Mouse (Mus musculus) activated CD4-positive, CD25-positive, alpha-beta regulatory T cell, adult 4 months (primary cell): ENCODE measurements around the gene Cfap97d1. TPM values are rescaled to one million over a fixed set of nuclear protein-coding genes. Genes with fewer than 3 reads are reported as not detected.

Experiments
- ATAC-seq: one replicate; pipeline ENCODE4 v1.8.0; 2017
- polyA plus RNA-seq, 2 experiments: library from polyadenylated mRNA; unstranded; fragments of 100-300 nt; shearing (Covaris generic); gene quantifications; one replicate each; pipeline ENCODE4 v1.2.1; 2017

Cfap97d1 gene
- polyA plus RNA-seq = not detected

DNA sequence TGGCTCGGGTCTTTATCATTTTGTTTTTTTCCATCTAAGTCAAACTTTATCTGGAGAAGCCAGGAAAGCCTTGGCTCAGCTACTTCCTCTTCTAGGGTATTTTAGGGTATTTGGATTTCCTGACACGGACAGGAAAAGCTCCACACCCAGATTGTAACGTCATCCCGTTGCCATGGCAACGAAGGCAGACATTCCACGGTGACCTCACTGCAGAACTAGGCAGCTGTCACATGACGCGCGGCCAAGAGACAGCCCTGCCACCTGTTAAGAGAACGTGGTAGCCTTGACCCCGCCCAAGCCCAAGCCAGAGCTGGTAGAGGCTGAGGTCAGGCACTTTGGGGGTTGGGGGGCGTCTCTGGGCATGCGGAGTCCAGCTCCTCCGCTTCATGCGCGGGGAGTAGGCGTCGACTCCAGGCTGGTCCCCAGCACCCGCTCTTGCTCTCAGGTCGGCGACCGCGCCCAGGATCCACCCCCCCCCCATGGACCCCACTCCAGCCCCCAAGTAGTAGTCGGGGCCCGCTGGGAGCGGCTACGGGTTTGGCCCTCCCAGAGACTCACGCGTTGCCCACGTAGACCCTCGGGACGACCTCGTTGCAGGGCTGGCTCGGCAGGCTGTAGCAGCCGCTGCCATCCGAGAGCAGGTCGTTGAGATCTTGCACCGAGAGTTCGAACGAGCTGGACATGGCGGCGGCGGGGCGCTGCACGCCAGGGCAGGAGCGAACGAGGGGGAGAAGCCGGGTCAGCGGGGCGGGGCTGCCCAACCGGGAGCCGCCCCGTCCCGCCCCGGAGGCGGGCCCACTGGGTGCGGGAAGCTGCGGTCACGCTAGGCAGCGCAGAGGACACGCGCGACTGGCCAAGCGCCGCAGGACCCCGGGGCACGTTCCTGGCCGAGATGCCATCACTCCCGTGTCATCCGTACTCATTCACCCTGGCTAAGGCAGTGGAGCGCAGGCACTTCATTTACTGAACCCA, at the start of gene Cfap97d1:
Cfap97d1 (plus strand) TSS at position 226 of the 972 bp plus-strand sequence.
- peak; percentile 46 for ATAC-seq

DNA sequence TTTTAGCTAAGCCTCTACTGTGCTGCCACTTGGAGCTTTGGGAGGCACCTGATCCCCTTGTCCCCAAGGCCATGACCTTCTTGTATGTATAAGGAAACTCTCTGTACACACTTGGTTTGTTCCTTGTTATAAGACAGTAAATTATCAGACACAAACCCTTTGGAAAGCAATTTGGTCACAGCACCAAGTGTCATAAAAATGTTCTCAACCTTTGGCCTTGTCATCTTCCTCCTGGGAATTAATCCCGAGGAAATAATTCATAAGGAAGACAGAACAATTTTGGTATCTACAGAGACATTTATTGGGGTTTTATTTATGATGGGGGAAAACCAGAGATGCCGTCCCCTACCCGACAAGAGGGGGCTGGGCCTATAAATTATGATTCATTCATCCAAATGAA, 48.3 kb upstream of the Cfap97d1 start:
- no peak for ATAC-seq

DNA sequence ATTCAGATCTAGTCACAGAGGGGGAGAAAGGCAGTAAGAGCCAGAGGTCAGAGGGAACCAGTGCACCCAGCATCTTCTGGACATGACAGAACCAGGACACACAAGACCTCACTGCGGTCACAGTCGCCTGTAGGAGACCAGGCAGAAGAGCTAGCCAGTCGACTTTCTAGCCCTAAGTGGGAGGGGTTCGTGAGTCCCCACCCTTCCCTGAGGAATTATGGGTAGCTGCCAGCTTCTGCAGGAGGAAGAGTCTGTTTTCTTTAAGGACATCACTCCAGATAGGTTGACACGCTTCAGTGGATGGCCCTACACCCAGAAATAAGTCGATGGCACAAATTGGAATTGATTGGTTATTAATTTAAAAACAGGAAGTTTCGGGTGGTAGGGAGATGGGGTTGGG, 47.7 kb upstream of the Cfap97d1 start:
- ATAC-seq = no peak

DNA sequence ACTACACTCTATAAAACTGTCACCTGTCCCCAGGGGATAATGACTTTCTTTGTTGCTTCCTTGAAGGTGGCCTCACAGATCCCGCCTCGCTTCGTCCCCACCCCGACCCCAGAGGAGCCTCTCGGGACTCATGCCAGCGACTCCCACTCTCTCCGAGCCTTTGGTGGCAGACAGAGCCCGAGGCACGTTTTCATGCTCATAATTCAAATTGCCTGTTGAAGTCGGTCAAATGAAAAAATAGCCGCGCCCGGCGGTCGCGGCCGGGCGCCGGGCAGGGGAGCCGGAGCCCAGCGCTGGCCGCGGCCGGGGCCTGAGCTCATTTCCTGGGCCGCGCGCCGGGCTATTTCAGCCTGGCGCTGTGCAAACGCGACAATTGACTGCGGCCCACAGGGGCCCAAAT, 47.0 kb upstream of the Cfap97d1 start:
- ATAC-seq = no peak

GRCm38 (mm10) chr11:101943055-101943454, 41.0 kb upstream of the Cfap97d1 start:
- ATAC-seq = no peak

DNA sequence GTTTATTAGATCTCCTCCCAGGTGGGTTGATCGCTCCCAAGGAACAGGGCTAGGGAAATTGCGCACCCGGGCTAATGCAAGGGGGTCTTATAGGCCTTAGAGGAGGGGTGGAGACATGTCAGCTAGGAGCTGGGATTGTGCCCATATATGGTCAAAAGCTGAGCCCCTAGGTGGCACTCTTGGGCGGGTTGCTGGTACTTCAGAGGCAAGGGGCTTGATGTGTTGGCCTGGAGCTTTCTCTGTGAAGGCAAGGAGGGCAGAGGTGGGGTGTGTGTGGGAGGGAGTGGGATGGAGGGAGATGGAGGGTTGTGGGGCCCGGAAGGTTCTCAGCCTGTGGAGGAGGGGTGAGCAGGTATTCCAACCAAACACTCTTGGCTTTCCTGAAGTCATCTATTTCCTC, 37.6 kb upstream of the Cfap97d1 start:
- ATAC-seq = no peak

DNA sequence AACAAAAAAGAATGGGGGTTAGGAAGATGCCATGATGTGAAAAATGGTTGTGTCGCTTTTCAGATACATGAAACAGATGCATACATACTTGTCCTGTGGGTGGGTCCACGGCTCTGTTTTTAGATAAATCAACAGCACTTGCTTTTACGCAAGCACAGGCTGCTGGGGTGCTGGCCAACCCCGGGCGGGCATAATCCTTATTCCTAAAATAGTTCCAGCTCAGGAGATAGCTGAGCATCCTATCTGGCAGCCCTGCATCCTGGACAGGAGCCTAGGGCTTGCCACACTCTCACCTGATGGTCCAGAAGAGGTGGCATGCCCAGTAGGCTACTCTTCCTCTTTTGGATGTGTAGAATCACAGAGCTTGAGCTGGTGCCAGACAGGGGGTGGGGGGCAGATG, 34.1 kb upstream of the Cfap97d1 start:
- no peak for ATAC-seq

GRCm38 (mm10) chr11:101952541-101953341, 31.3 kb upstream of the Cfap97d1 start:
- ATAC-seq = no peak

DNA sequence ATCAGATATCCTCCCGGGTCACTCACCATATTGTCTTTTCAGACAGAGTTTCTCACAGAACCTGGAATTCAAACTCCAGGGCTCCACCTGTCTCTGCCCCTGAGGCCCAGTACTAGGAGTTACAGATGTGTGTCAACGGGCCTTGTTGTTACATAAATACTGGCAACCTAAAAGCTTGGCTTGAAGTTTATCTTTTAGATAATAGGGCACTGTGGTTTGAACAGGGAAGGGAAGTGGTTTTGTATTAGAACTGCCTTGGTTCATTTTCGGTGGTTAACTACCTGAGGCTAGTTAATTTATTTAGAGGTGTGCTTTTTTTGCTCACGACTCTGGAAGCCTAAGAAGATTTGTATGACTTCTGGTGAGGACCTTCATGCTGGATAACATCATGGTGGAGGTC, 30.6 kb upstream of the Cfap97d1 start:
- no peak for ATAC-seq

- no peak for ATAC-seq
Measured at GRCm38 (mm10) chr11:101957476-101957875, 26.6 kb upstream of the Cfap97d1 start.

DNA sequence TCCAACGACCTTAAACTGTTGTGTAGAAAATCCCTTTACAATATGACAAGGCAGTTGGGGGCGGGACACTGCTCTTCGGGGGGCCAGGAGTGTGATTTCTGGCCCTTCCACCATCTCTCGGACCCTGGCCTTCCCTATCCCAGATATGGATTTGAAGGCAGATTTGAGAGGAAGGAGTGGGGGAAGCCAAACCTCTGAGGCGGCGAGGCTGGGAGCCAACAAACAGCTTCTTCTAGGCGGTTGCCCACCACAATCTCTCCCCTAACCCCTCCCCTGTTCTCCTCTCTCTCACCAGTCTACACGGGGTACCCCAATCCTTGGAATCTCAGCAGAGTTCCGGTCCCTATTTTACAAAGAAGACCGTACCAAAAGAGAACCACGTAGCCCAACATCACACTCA, 21.0 kb upstream of the Cfap97d1 start:
- ATAC-seq = no peak

GRCm38 (mm10) chr11:101963473-101964291, 20.4 kb upstream of the Cfap97d1 start:
- no peak for ATAC-seq

- ATAC-seq = no peak
Measured at GRCm38 (mm10) chr11:101964647-101965046, 19.4 kb upstream of the Cfap97d1 start.

- ATAC-seq = no peak
Measured at GRCm38 (mm10) chr11:101965553-101965952, 18.5 kb upstream of the Cfap97d1 start.

DNA sequence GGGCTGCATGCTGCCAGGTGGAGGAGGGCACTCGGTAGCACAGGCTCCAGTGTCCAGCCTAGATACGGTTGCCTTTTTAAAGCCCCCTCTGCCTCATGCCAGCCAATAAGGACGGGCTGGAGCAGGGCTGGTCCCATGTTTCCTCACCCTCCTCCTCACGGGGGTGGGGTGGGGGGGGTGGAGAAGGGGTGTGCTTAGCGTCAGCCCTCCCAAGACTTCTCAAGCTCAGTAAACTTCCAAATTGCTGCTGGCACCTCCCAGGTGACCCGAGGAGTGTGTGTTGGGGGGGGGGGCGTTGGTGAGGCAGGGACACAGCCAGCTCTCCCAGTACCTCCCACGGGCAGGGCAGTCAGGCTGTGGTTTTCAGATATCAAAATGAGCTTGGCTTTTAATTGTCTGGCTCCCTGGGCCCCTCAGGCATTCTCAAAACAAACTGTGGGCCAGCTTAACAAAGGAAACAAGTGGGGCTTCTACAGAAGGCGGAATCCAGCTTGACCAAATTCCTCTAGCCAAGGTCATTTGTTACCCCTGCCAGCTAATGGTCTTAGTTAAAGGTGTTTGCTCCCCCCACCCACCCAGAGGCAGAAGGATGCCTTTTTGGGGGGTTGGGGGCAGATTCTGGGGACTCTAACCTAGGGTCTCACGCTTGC, 17.0 kb upstream of the Cfap97d1 start, which contains the start of gene Sost:
Sost (minus strand) TSS at position 51 of the 650 bp plus-strand sequence.
- no peak for ATAC-seq

DNA sequence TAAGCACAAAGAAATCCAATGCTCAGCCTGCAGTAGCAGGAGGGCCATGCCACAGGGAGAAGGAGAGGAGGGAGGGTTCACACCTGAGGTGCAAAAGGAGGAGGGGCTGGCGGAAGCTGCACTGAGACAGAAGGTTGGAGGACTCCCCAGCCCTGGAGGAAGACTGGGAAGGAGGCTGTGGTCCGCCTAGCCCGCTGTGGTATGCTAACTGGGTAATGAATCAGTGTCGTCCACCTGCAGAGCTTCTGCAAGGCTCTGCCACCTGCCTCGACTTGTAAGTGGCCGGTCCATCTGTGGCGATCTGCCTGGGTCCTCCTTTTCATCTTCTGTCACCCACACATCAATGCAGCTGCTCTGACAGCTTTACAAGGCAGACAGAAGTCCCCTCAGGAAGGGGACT, 15.8 kb upstream of the Cfap97d1 start:
- no peak for ATAC-seq

- no peak for ATAC-seq
Measured at GRCm38 (mm10) chr11:101968791-101969190, 15.3 kb upstream of the Cfap97d1 start.

- ATAC-seq = no peak
Measured at GRCm38 (mm10) chr11:101969835-101970234, 14.2 kb upstream of the Cfap97d1 start.

GRCm38 (mm10) chr11:101971410-101971809, 12.7 kb upstream of the Cfap97d1 start:
- no peak for ATAC-seq

DNA sequence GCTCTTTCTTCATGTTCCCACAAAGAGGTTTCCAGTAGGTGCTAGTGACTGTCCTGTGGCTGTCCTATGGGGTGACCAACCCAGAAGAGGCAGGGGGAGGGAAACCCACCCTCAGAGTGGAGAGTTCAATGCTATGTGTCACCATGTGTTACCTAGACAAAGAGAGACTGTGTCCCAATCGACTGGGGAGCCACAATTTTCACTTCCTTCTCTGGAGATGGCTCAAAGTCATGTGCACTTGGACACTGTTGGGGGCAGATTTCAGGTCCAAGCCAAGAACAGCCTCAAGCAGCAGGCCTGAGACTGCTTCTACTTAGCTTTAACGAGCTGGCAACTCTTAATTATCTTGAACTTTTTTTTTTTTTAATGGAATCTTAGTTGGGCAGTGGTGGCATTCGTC, 12.0 kb upstream of the Cfap97d1 start:
- ATAC-seq = no peak

DNA sequence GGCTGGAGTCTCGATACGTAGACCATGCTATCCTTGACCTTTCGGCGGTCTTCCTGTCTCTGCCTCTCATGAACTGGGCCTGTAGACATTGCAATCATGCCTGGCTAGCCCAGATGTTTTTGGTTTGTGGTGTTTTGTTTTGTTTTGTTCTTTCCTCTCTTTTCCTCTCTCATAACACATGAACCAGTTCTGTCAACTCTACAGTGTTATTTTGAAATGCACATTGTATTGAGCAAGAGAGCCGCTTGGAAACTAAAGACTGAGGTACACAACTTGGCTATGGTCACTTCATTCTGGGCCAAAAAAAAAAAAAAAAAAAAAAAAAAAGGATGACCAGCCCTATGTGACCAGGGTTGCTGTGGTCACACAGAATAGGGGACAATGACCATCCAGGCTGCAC, 11.4 kb upstream of the Cfap97d1 start:
- no peak for ATAC-seq

- no peak for ATAC-seq
Measured at GRCm38 (mm10) chr11:101973496-101973895, 10.6 kb upstream of the Cfap97d1 start.
